Mouse (Mus musculus) MEL (cell line): ENCODE measurements around the gene Tom1l2. TPM values are rescaled to one million over a fixed set of nuclear protein-coding genes. Genes with fewer than 3 reads are reported as not detected.

Experiments used
- DNase-seq: peaks from one replicate; pipeline ENCODE4 v3.0.0; 2011; ENCODE audit warnings: low read depth, low spot score
- H3K27ac ChIP-seq: 2 replicates; pipeline ENCODE4 v1.5.1; 2012; ENCODE audit warnings: low read depth, mild to moderate bottlenecking, control low read depth, low read length, moderate library complexity; ENCODE audit not compliant: control insufficient read depth
- H3K27me3 ChIP-seq, 2 experiments: fragments of 150-350 bp in 1 of 2; sonication (generic) in 1 of 2; 2 replicates each; pipeline ENCODE4 v1.6.1; 2012; ENCODE audit warnings: low read length in 2 of 2, mild to moderate bottlenecking in 2 of 2, improper control_type of control experiment in 1 of 2, moderate library complexity in 1 of 2; ENCODE audit not compliant: insufficient read depth in 2 of 2, control insufficient read depth in 1 of 2
- H3K36me3 ChIP-seq, 2 experiments: 2 replicates each; pipeline ENCODE4 v1.6.1; 2012 to 2014; ENCODE audit warnings: low read length in 2 of 2, improper control_type of control experiment in 1 of 2, inconsistent platforms in 1 of 2, mild to moderate bottlenecking in 1 of 2; ENCODE audit not compliant: insufficient read depth in 2 of 2, control insufficient read depth in 1 of 2
- H3K4me1 ChIP-seq, 2 experiments: fragments of 150-350 bp in 1 of 2; sonication (generic) in 1 of 2; 2 replicates each; pipeline ENCODE4 v1.6.1; 2012; ENCODE audit warnings: low read length in 2 of 2, improper control_type of control experiment in 1 of 2, mild to moderate bottlenecking in 1 of 2; ENCODE audit not compliant: insufficient read depth in 2 of 2, control insufficient read depth in 1 of 2
- H3K4me3 ChIP-seq, 2 experiments: fragments of 150-350 bp in 1 of 2; sonication (generic) in 1 of 2; 2 replicates each; pipeline ENCODE4 v1.5.1; 2012; ENCODE audit warnings: low read depth in 2 of 2, low read length in 2 of 2, mild to moderate bottlenecking in 2 of 2, moderate library complexity in 2 of 2, control low read depth in 1 of 2, improper control_type of control experiment in 1 of 2; ENCODE audit not compliant: control insufficient read depth in 1 of 2, insufficient read depth in 1 of 2
- H3K79me2 ChIP-seq: 2 replicates; pipeline ENCODE4 v1.6.1; 2012; ENCODE audit warnings: mild to moderate bottlenecking, low read length, moderate library complexity; ENCODE audit not compliant: control insufficient read depth, poor library complexity, insufficient read depth
- H3K9ac ChIP-seq: 2 replicates; pipeline ENCODE4 v1.6.1; 2012; ENCODE audit warnings: low read depth, mild to moderate bottlenecking, control low read depth, low read length, moderate library complexity; ENCODE audit not compliant: control insufficient read depth, poor library complexity, severe bottlenecking
- H3K9me3 ChIP-seq: fragments of 150-350 bp; sonication (generic); replicated peaks from 2 replicates; pipeline ENCODE4 v1.6.1; 2012; ENCODE audit warnings: mild to moderate bottlenecking, low read length, improper control_type of control experiment, moderate library complexity; ENCODE audit not compliant: insufficient read depth
- BHLHE40 ChIP-seq: IDR thresholded peaks from 2 replicates; pipeline ENCODE4 v1.6.1; 2012; ENCODE audit warnings: low read depth, mild to moderate bottlenecking, inconsistent platforms, low read length, improper control_type of control experiment, borderline replicate concordance
- CHD1 ChIP-seq: IDR thresholded peaks from 2 replicates; pipeline ENCODE4 v1.6.1; 2012; ENCODE audit warnings: low read depth, mild to moderate bottlenecking, inconsistent platforms, low read length, improper control_type of control experiment
- CHD2 ChIP-seq: IDR thresholded peaks from 2 replicates; pipeline ENCODE4 v1.6.1; 2011; ENCODE audit warnings: low read length, improper control_type of control experiment
- CTCF ChIP-seq, 3 experiments: IDR thresholded peaks in 2 of 3; conservative IDR thresholded peaks in 1 of 3; 2 replicates each; pipeline ENCODE4 v1.5.1; 2011 to 2012; ENCODE audit warnings: low read length in 3 of 3, low read depth in 2 of 3, mild to moderate bottlenecking in 2 of 3, improper control_type of control experiment in 1 of 3, inconsistent platforms in 1 of 3, mixed read lengths in 1 of 3, moderate library complexity in 1 of 3; ENCODE audit not compliant: control insufficient read depth in 1 of 3, insufficient read depth in 1 of 3, poor library complexity in 1 of 3, severe bottlenecking in 1 of 3
- E2F4 ChIP-seq: IDR thresholded peaks from 2 replicates; pipeline ENCODE4 v1.6.1; 2011; ENCODE audit warnings: low read depth, low read length, improper control_type of control experiment, borderline replicate concordance
- ELF1 ChIP-seq: IDR thresholded peaks from 2 replicates; pipeline ENCODE4 v1.6.1; 2014; ENCODE audit warnings: low read depth, mild to moderate bottlenecking, inconsistent platforms, low read length, improper control_type of control experiment, moderate library complexity
- EP300 ChIP-seq, 2 experiments: IDR thresholded peaks; 2 replicates each; pipeline ENCODE4 v1.6.1; 2011; ENCODE audit warnings: improper control_type of control experiment in 2 of 2, low read length in 2 of 2, low read depth in 1 of 2, mild to moderate bottlenecking in 1 of 2
- ETS1 ChIP-seq: IDR thresholded peaks from 2 replicates; pipeline ENCODE4 v1.6.1; 2012; ENCODE audit warnings: low read depth, mild to moderate bottlenecking, inconsistent platforms, low read length, improper control_type of control experiment, moderate library complexity
- GABPA ChIP-seq: IDR thresholded peaks from 2 replicates; pipeline ENCODE4 v1.6.1; 2012; ENCODE audit warnings: low read depth, mild to moderate bottlenecking, inconsistent platforms, low read length, improper control_type of control experiment, moderate library complexity
- GATA1 ChIP-seq: IDR thresholded peaks from 2 replicates; pipeline ENCODE4 v1.6.1; 2011; ENCODE audit warnings: low read depth, low read length, improper control_type of control experiment
- HCFC1 ChIP-seq: IDR thresholded peaks from 2 replicates; pipeline ENCODE4 v1.6.1; 2012; ENCODE audit warnings: low read depth, mild to moderate bottlenecking, inconsistent platforms, low read length, improper control_type of control experiment, moderate library complexity
- JUND ChIP-seq: IDR thresholded peaks from 2 replicates; pipeline ENCODE4 v1.6.1; 2011; ENCODE audit warnings: low read depth, mild to moderate bottlenecking, improper control_type of control experiment, low read length
- KAT2A ChIP-seq: conservative IDR thresholded peaks from 2 replicates; pipeline ENCODE4 v1.6.1; 2012; ENCODE audit warnings: low read depth, low read length, improper control_type of control experiment, inconsistent platforms
- MAFK ChIP-seq: IDR thresholded peaks from 2 replicates; pipeline ENCODE4 v1.6.1; 2011; ENCODE audit warnings: low read depth, mild to moderate bottlenecking, low read length, improper control_type of control experiment, borderline replicate concordance
- MAX ChIP-seq: IDR thresholded peaks from 2 replicates; pipeline ENCODE4 v1.6.1; 2011; ENCODE audit warnings: low read length, improper control_type of control experiment
- MAZ ChIP-seq: IDR thresholded peaks from 2 replicates; pipeline ENCODE4 v1.6.1; 2012; ENCODE audit warnings: low read depth, mild to moderate bottlenecking, inconsistent platforms, low read length, improper control_type of control experiment
- MEF2A ChIP-seq: IDR thresholded peaks from 2 replicates; pipeline ENCODE4 v1.6.1; 2014; ENCODE audit warnings: low read depth, mild to moderate bottlenecking, inconsistent platforms, low read length, improper control_type of control experiment; ENCODE audit not compliant: poor library complexity, insufficient replicate concordance, severe bottlenecking; ENCODE audit errors: extremely low read depth
- MXI1 ChIP-seq: IDR thresholded peaks from 2 replicates; pipeline ENCODE4 v1.6.1; 2011; ENCODE audit warnings: mild to moderate bottlenecking, low read depth, low read length, improper control_type of control experiment
- MYB ChIP-seq: IDR thresholded peaks from 2 replicates; pipeline ENCODE4 v1.6.1; 2011; ENCODE audit warnings: mild to moderate bottlenecking, low read depth, low read length, improper control_type of control experiment
- MYC ChIP-seq: IDR thresholded peaks from 2 replicates; pipeline ENCODE4 v1.6.1; 2011; ENCODE audit warnings: low read depth, mild to moderate bottlenecking, low read length, improper control_type of control experiment, moderate library complexity
- NELFE ChIP-seq: IDR thresholded peaks from 2 replicates; pipeline ENCODE4 v1.6.1; 2011; ENCODE audit warnings: low read depth, low read length, improper control_type of control experiment
- NRF1 ChIP-seq: IDR thresholded peaks from 2 replicates; pipeline ENCODE4 v1.6.1; 2014; ENCODE audit warnings: low read depth, mild to moderate bottlenecking, inconsistent platforms, low read length, improper control_type of control experiment, moderate library complexity; ENCODE audit not compliant: poor library complexity, insufficient read depth, severe bottlenecking
- POLR2A ChIP-seq, 2 experiments: IDR thresholded peaks; 2 replicates each; pipeline ENCODE4 v1.6.1; 2011 to 2012; ENCODE audit warnings: low read length in 2 of 2, mild to moderate bottlenecking in 2 of 2, control low read depth in 1 of 2, improper control_type of control experiment in 1 of 2, low read depth in 1 of 2, moderate library complexity in 1 of 2; ENCODE audit not compliant: control insufficient read depth in 1 of 2, insufficient read depth in 1 of 2, poor library complexity in 1 of 2
- POLR2AphosphoS2 ChIP-seq: IDR thresholded peaks from 2 replicates; pipeline ENCODE4 v1.6.1; 2011; ENCODE audit warnings: low read length, improper control_type of control experiment
- POLR2AphosphoS5 ChIP-seq: IDR thresholded peaks from 2 replicates; pipeline ENCODE4 v1.6.1; 2012; ENCODE audit warnings: low read depth, borderline replicate concordance, mild to moderate bottlenecking, inconsistent platforms, low read length, moderate library complexity, mixed read lengths
- RAD21 ChIP-seq: IDR thresholded peaks from 2 replicates; pipeline ENCODE4 v1.6.1; 2011; ENCODE audit warnings: mild to moderate bottlenecking, low read depth, low read length, improper control_type of control experiment
- RCOR1 ChIP-seq: IDR thresholded peaks from 2 replicates; pipeline ENCODE4 v1.6.1; 2012; ENCODE audit warnings: low read depth, mild to moderate bottlenecking, inconsistent platforms, low read length, improper control_type of control experiment
- SIN3A ChIP-seq: IDR thresholded peaks from 2 replicates; pipeline ENCODE4 v1.6.1; 2012; ENCODE audit warnings: low read length, improper control_type of control experiment, inconsistent platforms
- SMC3 ChIP-seq: IDR thresholded peaks from 2 replicates; pipeline ENCODE4 v1.6.1; 2011; ENCODE audit warnings: low read depth, low read length, improper control_type of control experiment
- TAL1 ChIP-seq: IDR thresholded peaks from 2 replicates; pipeline ENCODE4 v1.6.1; 2012; ENCODE audit warnings: mild to moderate bottlenecking, inconsistent platforms, low read length, moderate library complexity, mixed read lengths
- TBP ChIP-seq: IDR thresholded peaks from 2 replicates; pipeline ENCODE4 v1.8.0; 2011; ENCODE audit warnings: low read depth, low read length, improper control_type of control experiment
- TCF12 ChIP-seq: IDR thresholded peaks from 2 replicates; pipeline ENCODE4 v1.6.1; 2014; ENCODE audit warnings: low read depth, mild to moderate bottlenecking, inconsistent platforms, low read length, improper control_type of control experiment, moderate library complexity
- UBTF ChIP-seq: IDR thresholded peaks from 2 replicates; pipeline ENCODE4 v1.6.1; 2012; ENCODE audit warnings: low read depth, mild to moderate bottlenecking, inconsistent platforms, low read length, improper control_type of control experiment, moderate library complexity, borderline replicate concordance; ENCODE audit not compliant: insufficient read depth
- USF1 ChIP-seq: IDR thresholded peaks from 2 replicates; pipeline ENCODE4 v1.6.1; 2014; ENCODE audit warnings: low read depth, mild to moderate bottlenecking, inconsistent platforms, low read length, improper control_type of control experiment, moderate library complexity
- USF2 ChIP-seq, 2 experiments: IDR thresholded peaks; 2 replicates each; pipeline ENCODE4 v1.6.1; 2011 to 2012; ENCODE audit warnings: improper control_type of control experiment in 2 of 2, low read length in 2 of 2, borderline replicate concordance in 1 of 2, inconsistent platforms in 1 of 2, low read depth in 1 of 2, mild to moderate bottlenecking in 1 of 2; ENCODE audit not compliant: insufficient read depth in 1 of 2
- ZC3H11A ChIP-seq: IDR thresholded peaks from 2 replicates; pipeline ENCODE4 v1.6.1; 2012; ENCODE audit warnings: low read depth, mild to moderate bottlenecking, inconsistent platforms, low read length, improper control_type of control experiment
- ZKSCAN1 ChIP-seq: IDR thresholded peaks from 2 replicates; pipeline ENCODE4 v1.6.1; 2012; ENCODE audit warnings: low read depth, mild to moderate bottlenecking, inconsistent platforms, low read length, improper control_type of control experiment, moderate library complexity
- ZMIZ1 ChIP-seq: IDR thresholded peaks from 2 replicates; pipeline ENCODE4 v1.6.1; 2012; ENCODE audit warnings: low read depth, mild to moderate bottlenecking, inconsistent platforms, low read length, improper control_type of control experiment, moderate library complexity
- ZNF384 ChIP-seq: IDR thresholded peaks from 2 replicates; pipeline ENCODE4 v1.6.1; 2012; ENCODE audit warnings: low read depth, mild to moderate bottlenecking, inconsistent platforms, low read length, improper control_type of control experiment
- polyA plus RNA-seq, 2 experiments: library from polyadenylated mRNA; stranded (reverse) in 1 of 2; unstranded in 1 of 2; fragments of >175 nt in 1 of 2; fragments of >200 nt in 1 of 2; gene quantifications; 2 replicates each; pipeline versions ENCODE4 v1.2.1 to v1.2.4; 2012; ENCODE audit warnings: low replicate concordance in 2 of 2, low read depth in 1 of 2; ENCODE audit not compliant: insufficient read length in 2 of 2, insufficient read depth in 1 of 2, missing spikeins in 1 of 2
- total RNA-seq: library from RNA; depleted of rRNA; stranded (reverse); fragments of 300-350 nt; gene quantifications from 2 replicates; pipeline ENCODE4 v1.2.3, GENCODE M21; 2012

Gene Tom1l2
- total and polyA plus RNA-seq, 3 experiments = 6.8 to 12.2 TPM; not detected in 1

GRCm38 (mm10) chr11:60292718-60293117 is 60.0 kb downstream of the Tom1l2 start:
- Histone ChIP-seq H3K4me1 (no peaks in the 10 kb centered on the region), H3K4me3 (no peak overlapping the region)
- peak; percentile 48 for DNase-seq
- TF ChIP-seq MAFK (no peak), NELFE (no peak), TAL1 (no peak), MYC (no peak), TCF12 (no peak), JUND (no peak), TBP (no peak), MAZ (no peak), POLR2A (IDR thresholded peaks at IDR 0.05; ENCODE audit: control insufficient read depth in 1 of 2, insufficient read depth in 1 of 2, low read depth in 1 of 2, low read length in 2 of 2, poor library complexity in 1 of 2) (no peak), BHLHE40 (no peak), SIN3A (no peak), ZMIZ1 (no peak), GABPA (no peak), MEF2A (no peak), CHD1 (no peak), ELF1 (no peak), ZKSCAN1 (no peak), USF2 (IDR thresholded peaks at IDR 0.05; ENCODE audit: borderline replicate concordance in 1 of 2, insufficient read depth in 1 of 2, low read depth in 1 of 2, low read length in 2 of 2) (no peak), POLR2AphosphoS2 (no peak), MXI1 (no peak), HCFC1 (no peak), ETS1 (no peak), ZNF384 (0 out of 2 replicates have a peak, but pooled peaks have one; percentile 3), CHD2 (no peak), RCOR1 (no peak), CTCF (IDR thresholded peaks at IDR 0.05 in 2 of 3, conservative IDR thresholded peaks at IDR 0.05 in 1 of 3; ENCODE audit: control insufficient read depth in 1 of 3, insufficient read depth in 1 of 3, low read depth in 2 of 3, low read length in 3 of 3, poor library complexity in 1 of 3, severe bottlenecking in 1 of 3) (peak; percentile 16 to 65 (median 36); a peak in 4 of 6 replicates), GATA1 (no peak), MYB (no peak), USF1 (no peak), SMC3 (peak; percentile 60), ZC3H11A (peak; percentile 37), RAD21 (peak; percentile 73), NRF1 (no peak), MAX (no peak), EP300 (IDR thresholded peaks at IDR 0.05; ENCODE audit: low read depth in 1 of 2, low read length in 2 of 2) (no peak), KAT2A (no peak), E2F4 (no peak), POLR2AphosphoS5 (no peak), UBTF (no peak)
- TF ChIP-seq, all 39 proteins: peak for 5
- H3K9me3 ChIP-seq = no peaks in the 10 kb centered on the region
- no peaks in the 10 kb centered on the region for H3K79me2 ChIP-seq
- H3K27ac ChIP-seq = no peak overlapping the region
- H3K27me3 ChIP-seq = no peaks in the 10 kb centered on the region
- H3K9ac ChIP-seq = no peak overlapping the region
- H3K36me3 ChIP-seq = no peaks in the 10 kb centered on the region
